Mouse (Mus musculus) heart, embryonic 15.5 days (tissue): Measurements from ENCODE around the gene Gabrd. TPM values are rescaled to one million over a fixed set of nuclear protein-coding genes. Genes with fewer than 3 reads are reported as not detected.
"Not testable (repeated sequence)": the region's sequence is repeated elsewhere in the genome, so short reads cannot be mapped to it uniquely, and the experiment has no call there.

Source experiments
- ATAC-seq: fragments of 200-750 bp; cut with Nextera tagmentation; replicated peaks from 2 replicates; pipeline ENCODE4 v1.8.0; 2017; ENCODE audit warnings: low read depth, moderate TSS enrichment; ENCODE audit not compliant: insufficient number of reproducible peaks, insufficient read depth, low FRiP score
- H3K27ac ChIP-seq: fragments of 300-500 bp; sonication (generic); 2 replicates; pipeline ENCODE4 v1.5.1; 2015; ENCODE audit warnings: mild to moderate bottlenecking, inconsistent platforms
- H3K27me3 ChIP-seq: fragments of 300-500 bp; sonication (generic); 2 replicates; pipeline ENCODE4 v1.6.1; 2015; ENCODE audit warnings: inconsistent platforms
- H3K36me3 ChIP-seq: fragments of 300-500 bp; sonication (generic); 2 replicates; pipeline ENCODE4 v1.6.1; 2015; ENCODE audit warnings: mild to moderate bottlenecking, inconsistent platforms
- H3K4me1 ChIP-seq: fragments of 300-500 bp; sonication (generic); replicated peaks from 2 replicates; pipeline ENCODE4 v1.6.1; 2015; ENCODE audit warnings: inconsistent platforms
- H3K4me2 ChIP-seq: fragments of 300-500 bp; sonication (generic); 2 replicates; pipeline ENCODE4 v1.6.1; 2015; ENCODE audit warnings: inconsistent platforms, mild to moderate bottlenecking, moderate library complexity
- H3K4me3 ChIP-seq: fragments of 300-500 bp; sonication (generic); 2 replicates; pipeline ENCODE4 v1.5.1; 2015; ENCODE audit warnings: mild to moderate bottlenecking, inconsistent platforms
- H3K9ac ChIP-seq: fragments of 300-500 bp; sonication (generic); 2 replicates; pipeline ENCODE4 v1.6.1; 2015; ENCODE audit warnings: mild to moderate bottlenecking, inconsistent platforms
- H3K9me3 ChIP-seq: fragments of 300-500 bp; sonication (generic); replicated peaks from 2 replicates; pipeline ENCODE4 v1.6.1; 2016; ENCODE audit warnings: inconsistent platforms
- WGBS: fragments of 180-500 bp; shearing (Covaris S2); methylation state at CpG from one replicate; pipeline ENCODE4 v1.1.7; 2015; ENCODE audit warnings: mixed read lengths; 5-methylcytosine and 5-hydroxymethylcytosine counted together
- polyA plus RNA-seq: library from polyadenylated mRNA; unstranded; fragments of >200 nt; fragmentation: Nextera tagmentation; extraction: Ambion mirVana; gene quantifications from 2 replicates; pipeline ENCODE4 v1.2.1, GENCODE M21; 2015

Gene Gabrd
- polyA plus RNA-seq: 0.06 TPM in 1 of 2 replicates, not detected in the other

DNA sequence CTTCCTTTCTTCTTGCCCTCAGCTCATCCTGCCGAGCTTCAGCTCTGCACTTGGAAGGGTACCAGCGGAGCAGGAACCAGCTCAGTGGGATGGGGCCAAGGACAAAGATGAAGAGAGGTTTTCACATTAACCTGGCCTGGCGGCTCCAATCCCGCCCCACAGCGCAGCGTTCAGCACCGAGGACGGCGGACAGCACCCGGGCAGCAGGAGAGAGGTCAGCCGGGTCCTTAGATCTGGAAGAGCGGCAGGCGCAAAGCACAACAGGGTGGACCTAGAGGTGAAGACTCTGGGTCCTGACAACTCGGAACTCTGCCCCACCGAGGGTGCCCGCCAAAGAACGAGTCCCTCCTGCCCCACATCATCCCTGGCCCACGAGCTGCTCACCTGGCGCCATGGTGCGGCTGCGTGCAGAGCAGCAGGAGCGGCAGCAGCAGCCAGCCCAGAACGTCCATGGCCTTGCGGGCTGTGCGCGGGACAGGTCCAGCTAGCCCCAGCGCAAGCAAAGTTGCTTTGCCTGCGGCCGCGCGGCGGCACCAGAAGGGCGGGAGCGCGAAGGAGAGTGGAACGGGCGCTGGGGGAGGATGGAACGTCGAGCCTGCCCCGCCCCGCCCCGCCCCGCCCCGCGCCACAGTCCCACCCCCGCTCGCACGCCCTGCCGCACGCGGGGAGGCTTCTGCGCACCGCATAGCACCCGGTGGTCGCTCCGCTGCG, at the start of gene Gabrd:
Gene Gabrd, minus strand, starts transcription at position 602 of the 711 bp plus-strand sequence.
- peaks cover 7% of the 10 kb centered on the region for H3K4me1 ChIP-seq
- no peaks in the 10 kb centered on the region for H3K9me3 ChIP-seq
- under 1% methylated on average over 56 of the region's 57 CpGs for WGBS
- H3K4me3 ChIP-seq: peak within 1 kb of the TSS; percentile 39
- H3K27me3 ChIP-seq: peaks cover 61% of the 10 kb centered on the region
- H3K27ac ChIP-seq: no peak within 1 kb of the TSS
- peak; percentile 35; the same call in 1 of the 2 replicates for ATAC-seq
- no peak within 1 kb of the TSS for H3K9ac ChIP-seq
- peak within 1 kb of the TSS; percentile 69 for H3K4me2 ChIP-seq
- H3K36me3 ChIP-seq: no peaks in the 10 kb centered on the region

DNA sequence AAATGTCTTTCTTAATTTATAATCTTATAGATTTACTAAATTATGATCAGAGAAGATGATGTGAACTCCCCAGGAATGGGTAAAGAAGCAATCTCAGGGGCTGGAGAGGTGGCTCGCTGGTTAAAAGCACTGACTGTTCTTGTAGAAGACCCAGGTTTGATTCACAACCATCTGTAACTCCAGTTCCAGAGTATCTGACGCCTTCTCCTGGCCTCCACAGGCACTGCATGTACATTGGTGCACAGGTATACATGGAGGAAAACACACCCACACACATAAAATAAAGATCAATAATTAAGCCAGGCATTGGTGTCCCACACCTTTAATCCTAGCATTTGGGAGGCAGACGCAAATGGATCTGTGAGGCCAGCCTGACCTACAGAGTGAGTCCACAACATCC, 44.9 kb upstream of the Gabrd start:
- Histone ChIP-seq H3K4me1 (no peaks in the 10 kb centered on the region), H3K4me2 (no peak overlapping the region), H3K36me3 (no peaks in the 10 kb centered on the region), H3K27me3 (no peaks in the 10 kb centered on the region), H3K9ac (no peak overlapping the region), H3K27ac (no peak overlapping the region), H3K4me3 (no peak overlapping the region), H3K9me3 (no peaks in the 10 kb centered on the region)
- ATAC-seq: no peak
- 63% methylated on average over 3 of the region's 3 CpGs for WGBS

GRCm38 (mm10) chr4:155433993-155434392, 36.1 kb upstream of the Gabrd start:
- Histone ChIP-seq H3K4me2 (no peak overlapping the region), H3K9me3 (no peaks in the 10 kb centered on the region), H3K4me3 (no peak overlapping the region), H3K9ac (no peak overlapping the region), H3K4me1 (no peaks in the 10 kb centered on the region), H3K36me3 (no peaks in the 10 kb centered on the region), H3K27me3 (no peaks in the 10 kb centered on the region), H3K27ac (no peak overlapping the region)
- no peak for ATAC-seq
- WGBS: 52% methylated on average over 5 of the region's 5 CpGs

- no peaks in the 10 kb centered on the region for H3K4me1 ChIP-seq
- WGBS: 74% methylated on average over 6 of the region's 6 CpGs
- H3K9ac ChIP-seq: no peak overlapping the region
- H3K9me3 ChIP-seq: no peaks in the 10 kb centered on the region
- H3K4me2 ChIP-seq: no peak overlapping the region
- no peak overlapping the region for H3K4me3 ChIP-seq
- no peak overlapping the region for H3K27ac ChIP-seq
- no peaks in the 10 kb centered on the region for H3K27me3 ChIP-seq
- no peaks in the 10 kb centered on the region for H3K36me3 ChIP-seq
- ATAC-seq: no peak
These were observed 34.4 kb upstream of the Gabrd start for GRCm38 (mm10) chr4:155432358-155432757.

- H3K4me2 ChIP-seq: no peak overlapping the region
- H3K4me1 ChIP-seq: no peaks in the 10 kb centered on the region
- H3K27ac ChIP-seq: no peak overlapping the region
- no peaks in the 10 kb centered on the region for H3K9me3 ChIP-seq
- H3K4me3 ChIP-seq: no peak overlapping the region
- WGBS: 68% methylated on average over 3 of the region's 3 CpGs
- ATAC-seq: no peak
- H3K27me3 ChIP-seq: 0 out of 2 replicates have a peak, but pooled peaks cover 6% of the 10 kb centered on the region
- no peak overlapping the region for H3K9ac ChIP-seq
- no peaks in the 10 kb centered on the region for H3K36me3 ChIP-seq
These were observed 31.3 kb upstream of the Gabrd start for GRCm38 (mm10) chr4:155429202-155429601.

DNA sequence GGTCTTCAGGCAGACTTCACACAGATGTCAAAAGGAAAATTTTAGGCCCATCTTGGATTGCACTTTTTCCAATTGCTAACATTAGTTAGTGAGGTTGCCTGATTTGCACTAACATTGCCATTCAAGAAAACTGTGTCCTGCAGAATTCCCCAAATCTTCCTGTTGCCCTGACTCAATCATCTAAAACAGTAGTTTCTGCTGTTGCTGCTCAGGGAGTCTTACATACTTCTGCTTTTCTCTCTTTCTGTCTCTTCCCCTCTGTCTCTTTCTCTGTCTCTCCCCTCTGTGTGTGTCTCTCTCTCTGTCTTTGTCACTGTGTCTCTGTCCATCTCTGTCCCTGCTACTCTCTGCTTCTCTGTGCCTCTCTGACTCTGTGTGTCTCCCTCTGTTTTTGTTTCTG, 30.5 kb upstream of the Gabrd start:
- no peak overlapping the region for H3K4me3 ChIP-seq
- H3K36me3 ChIP-seq: no peaks in the 10 kb centered on the region
- H3K27me3 ChIP-seq: 0 out of 2 replicates have a peak, but pooled peaks cover 6% of the 10 kb centered on the region
- H3K4me2 ChIP-seq: no peak overlapping the region
- H3K4me1 ChIP-seq: no peaks in the 10 kb centered on the region
- no peaks in the 10 kb centered on the region for H3K9me3 ChIP-seq
- H3K27ac ChIP-seq: no peak overlapping the region
- no peak for ATAC-seq
- H3K9ac ChIP-seq: no peak overlapping the region

DNA sequence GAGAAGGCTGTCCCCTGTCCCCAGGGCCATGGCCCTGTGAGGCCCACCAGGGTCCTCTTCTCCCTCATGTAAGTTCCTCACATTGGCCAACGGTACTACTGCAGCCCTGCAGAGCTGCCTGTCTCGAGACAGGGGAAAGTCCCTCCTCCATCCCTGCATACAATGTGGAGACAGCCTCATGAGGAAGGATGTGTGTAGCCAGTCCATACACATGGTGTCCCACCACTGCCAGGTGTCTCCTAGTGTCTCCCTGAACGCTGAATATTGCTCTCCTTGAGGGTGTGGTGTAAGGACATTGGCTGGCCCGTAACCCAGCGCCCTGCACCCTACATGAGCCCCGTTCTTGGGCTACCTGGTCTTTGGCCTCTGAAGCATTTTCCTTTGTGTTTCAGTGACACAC, 28.4 kb upstream of the Gabrd start:
- ATAC-seq: no peak
- 67% methylated on average over 6 of the region's 6 CpGs for WGBS

DNA sequence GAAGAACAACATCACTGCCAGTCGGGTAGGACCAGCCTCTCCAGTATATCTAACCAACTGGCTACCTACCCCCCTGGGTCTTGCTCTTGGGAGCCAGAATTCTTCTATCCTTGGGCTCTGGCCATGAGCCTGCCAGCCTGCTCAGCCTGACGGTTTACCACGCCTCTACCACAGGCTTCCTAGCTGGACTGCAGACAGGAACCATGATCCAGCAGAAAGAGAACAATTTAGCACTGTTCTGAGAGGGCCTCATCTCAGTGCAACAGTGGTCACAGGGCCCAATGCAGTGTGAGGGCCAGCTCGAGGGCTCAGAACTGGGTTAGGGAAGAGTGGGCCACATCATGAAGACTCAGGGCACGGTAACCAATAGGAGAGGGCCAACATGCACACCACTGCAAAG, 26.1 kb upstream of the Gabrd start:
- Histone ChIP-seq H3K36me3 (no peaks in the 10 kb centered on the region), H3K27me3 (0 out of 2 replicates have a peak, but pooled peaks cover 6% of the 10 kb centered on the region), H3K9ac (no peak overlapping the region), H3K4me3 (no peak overlapping the region), H3K9me3 (no peaks in the 10 kb centered on the region), H3K27ac (no peak overlapping the region), H3K4me2 (no peak overlapping the region), H3K4me1 (no peaks in the 10 kb centered on the region)
- WGBS: 73% methylated on average over 5 of the region's 5 CpGs
- ATAC-seq: no peak

More for the DNA sequence above, 28.4 kb upstream of the Gabrd start:
- no peak overlapping the region for H3K4me2 ChIP-seq
- no peaks in the 10 kb centered on the region for H3K9me3 ChIP-seq
- no peak overlapping the region for H3K27ac ChIP-seq
- H3K9ac ChIP-seq: no peak overlapping the region
- H3K36me3 ChIP-seq: no peaks in the 10 kb centered on the region
- no peak overlapping the region for H3K4me3 ChIP-seq
- 0 out of 2 replicates have a peak, but pooled peaks cover 6% of the 10 kb centered on the region for H3K27me3 ChIP-seq
- H3K4me1 ChIP-seq: no peaks in the 10 kb centered on the region

GRCm38 (mm10) chr4:155421412-155422370, 23.8 kb upstream of the Gabrd start:
- not testable (repeated sequence) for ATAC-seq, H3K4me3 ChIP-seq, H3K27ac ChIP-seq, H3K4me2 ChIP-seq, H3K9me3 ChIP-seq, H3K4me1 ChIP-seq, H3K9ac ChIP-seq, H3K36me3 ChIP-seq, H3K27me3 ChIP-seq
- WGBS: 72% methylated on average over 22 of the region's 30 CpGs

GRCm38 (mm10) chr4:155420137-155420536, 22.2 kb upstream of the Gabrd start:
- Histone ChIP-seq H3K36me3 (no peaks in the 10 kb centered on the region), H3K9ac (no peak overlapping the region), H3K4me1 (no peaks in the 10 kb centered on the region), H3K27me3 (no peaks in the 10 kb centered on the region), H3K4me2 (no peak overlapping the region), H3K27ac (no peak overlapping the region), H3K4me3 (no peak overlapping the region), H3K9me3 (no peaks in the 10 kb centered on the region)
- 63% methylated on average over 3 of the region's 3 CpGs for WGBS
- no peak for ATAC-seq

DNA sequence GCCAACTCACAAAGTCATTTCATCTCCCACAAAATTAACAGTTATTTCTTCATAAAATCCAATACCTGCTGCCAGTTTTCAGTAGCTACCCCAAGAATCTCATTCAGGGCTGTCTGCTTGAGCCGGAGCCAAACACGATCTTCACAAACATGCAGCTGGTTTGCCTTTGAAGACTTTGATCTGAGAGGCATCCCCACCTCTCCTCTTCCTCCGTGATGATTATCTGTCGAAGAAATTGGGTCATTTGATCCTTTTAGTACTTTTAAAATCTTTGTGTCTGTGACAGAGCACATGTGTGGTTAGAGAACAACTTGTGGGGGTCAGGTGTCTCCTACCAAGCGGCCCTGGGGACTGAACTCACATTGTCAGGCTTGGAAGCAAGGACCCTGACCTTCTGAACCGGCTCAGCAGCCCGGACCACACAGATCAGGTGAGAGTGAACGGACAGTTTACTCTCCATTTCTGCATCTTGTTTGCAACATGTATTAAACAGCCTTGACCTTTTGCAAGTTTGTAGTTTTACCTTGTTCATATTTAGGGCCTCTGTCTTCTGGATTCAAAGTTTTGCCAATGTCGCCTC, 16.8 kb upstream of the Gabrd start:
- 72% methylated on average over 9 of the region's 9 CpGs for WGBS

More for the DNA sequence above, 16.8 kb upstream of the Gabrd start:
- ATAC-seq: no peak
- H3K9ac ChIP-seq: no peak overlapping the region
- H3K4me2 ChIP-seq: no peak overlapping the region
- H3K4me3 ChIP-seq: no peak overlapping the region
- H3K4me1 ChIP-seq: no peaks in the 10 kb centered on the region
- H3K27me3 ChIP-seq: no peaks in the 10 kb centered on the region
- no peaks in the 10 kb centered on the region for H3K36me3 ChIP-seq
- no peak overlapping the region for H3K27ac ChIP-seq
- H3K9me3 ChIP-seq: no peaks in the 10 kb centered on the region
